Mouse (Mus musculus) monocyte, adult 5-6 weeks (primary cell): ENCODE results near the gene Specc1. TPM values are rescaled to one million over a fixed set of nuclear protein-coding genes. Genes with fewer than 3 reads are reported as not detected.

Experiments
- ATAC-seq: fragments of 153-309, 156-312 bp; replicated peaks from 2 replicates; pipeline ENCODE4 v1.8.0; 2017; ENCODE audit warnings: mild to moderate bottlenecking; ENCODE audit not compliant: low TSS enrichment, insufficient number of reproducible peaks, severe bottlenecking, poor library complexity, low FRiP score
- total RNA-seq: library from RNA; stranded (forward); fragments of 200-1000, 200-491, 200-594 nt; gene quantifications from 3 replicates; pipeline ENCODE4 v1.2.3, GENCODE M21; 2017

Specc1 gene
- total RNA-seq, 1 experiment from 2014 or later: 41.1 TPM

DNA sequence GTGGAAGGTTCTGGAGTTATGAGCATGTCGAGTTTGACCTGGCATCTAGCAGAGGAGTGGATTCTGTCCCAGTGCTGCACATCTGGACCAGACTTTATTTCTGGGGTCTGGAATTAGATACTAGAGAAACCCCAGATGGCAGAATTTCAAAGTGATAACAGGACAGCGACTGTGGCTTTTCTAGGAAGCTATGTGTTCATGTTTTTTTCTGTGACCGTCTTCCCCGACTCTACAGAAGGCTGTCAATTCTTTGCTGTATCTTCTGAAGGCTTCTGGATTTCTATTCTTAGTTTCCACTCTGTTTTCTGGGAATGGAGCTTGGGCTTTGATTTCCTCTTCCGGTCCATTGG, 49.3 kb downstream of the Specc1 start:
- ATAC-seq: no peak

DNA sequence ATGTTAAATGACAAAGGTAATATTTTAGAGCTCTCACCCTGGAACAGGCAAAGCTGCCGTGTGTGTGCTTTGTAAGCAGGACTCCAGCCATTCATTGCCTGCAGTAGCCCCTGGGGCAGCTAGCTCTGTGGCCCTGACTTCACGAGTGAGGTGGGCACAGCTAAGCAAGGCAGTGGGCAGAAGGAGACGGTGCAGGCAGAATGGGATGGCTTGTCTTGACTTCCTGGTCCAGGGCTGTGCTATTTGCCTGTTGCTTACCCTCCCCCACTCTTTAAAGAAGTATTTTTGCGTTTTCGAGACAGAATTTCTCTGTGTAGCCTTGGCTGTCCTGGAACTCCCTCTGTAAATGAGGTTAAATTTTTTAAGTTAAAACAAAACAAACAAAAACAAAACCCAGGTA, 50.1 kb downstream of the Specc1 start:
- no peak for ATAC-seq

- no peak for ATAC-seq
These were observed 51.4 kb downstream of the Specc1 start for GRCm38 (mm10) chr11:62007984-62008383.

- ATAC-seq: no peak
These were observed 54.2 kb downstream of the Specc1 start for GRCm38 (mm10) chr11:62010625-62011231.

DNA sequence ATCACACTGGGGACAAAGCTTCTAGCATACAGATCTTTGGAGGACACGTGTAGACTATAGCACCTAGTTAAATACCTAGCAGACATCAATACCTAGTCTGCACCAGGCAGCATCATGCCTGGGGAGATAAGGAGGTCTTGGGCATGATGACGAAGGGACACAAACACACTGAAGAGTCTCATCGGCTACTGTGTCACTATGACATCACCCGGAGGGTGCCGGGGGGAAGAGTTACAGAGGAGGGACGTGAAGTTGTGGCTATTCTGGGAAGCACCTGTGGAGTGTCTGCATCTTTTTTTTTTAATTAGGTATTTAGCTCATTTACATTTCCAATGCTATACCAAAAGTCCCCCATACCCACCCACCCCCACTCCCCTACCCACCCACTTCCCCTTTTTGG, 55.5 kb downstream of the Specc1 start:
- ATAC-seq: no peak

DNA sequence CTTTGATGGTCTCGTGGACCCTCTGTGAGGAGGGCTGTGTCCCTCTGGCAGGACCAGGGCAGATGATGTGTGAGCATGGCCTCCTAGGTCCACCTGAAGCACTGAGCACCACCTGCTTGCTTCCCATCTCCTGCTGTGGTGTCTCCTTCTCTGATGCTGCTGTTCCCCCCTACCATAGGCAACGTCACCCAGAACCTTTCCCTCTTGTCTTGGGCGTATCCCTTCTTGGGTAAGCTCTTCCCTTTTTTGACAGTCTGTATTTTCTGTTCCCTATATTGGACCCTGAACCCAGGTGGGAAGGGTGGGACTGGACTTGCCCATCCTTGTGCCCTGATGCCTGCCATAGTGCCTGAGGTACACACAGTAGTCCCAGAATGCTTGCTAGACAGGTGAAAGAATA, 56.9 kb downstream of the Specc1 start:
- ATAC-seq: peak; percentile 78

GRCm38 (mm10) chr11:62015071-62015654, 58.6 kb downstream of the Specc1 start:
- no peak for ATAC-seq

DNA sequence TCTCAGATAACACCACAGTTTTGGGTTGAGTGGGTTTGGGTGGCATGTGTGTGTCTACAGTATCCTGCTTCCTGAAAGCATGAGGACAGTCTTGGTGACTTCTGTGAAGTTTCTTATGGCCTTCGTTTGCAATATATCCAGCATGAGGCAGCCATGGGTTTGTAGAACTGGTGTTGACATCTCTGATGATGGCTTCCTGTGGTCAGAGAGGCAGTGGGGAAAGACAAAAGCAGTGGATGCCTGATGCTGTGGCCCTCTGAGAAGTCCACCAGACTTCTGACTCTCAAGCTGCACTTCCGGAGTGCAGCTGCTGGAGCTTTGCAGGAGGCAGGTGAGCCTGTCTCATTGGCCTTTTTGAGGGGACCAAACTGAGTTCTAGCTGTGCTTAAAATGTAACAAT, 60.4 kb downstream of the Specc1 start:
- no peak for ATAC-seq

GRCm38 (mm10) chr11:62018315-62019205, 62.0 kb downstream of the Specc1 start:
- no peak for ATAC-seq

GRCm38 (mm10) chr11:62019857-62020256, 63.3 kb downstream of the Specc1 start:
- ATAC-seq: no peak

DNA sequence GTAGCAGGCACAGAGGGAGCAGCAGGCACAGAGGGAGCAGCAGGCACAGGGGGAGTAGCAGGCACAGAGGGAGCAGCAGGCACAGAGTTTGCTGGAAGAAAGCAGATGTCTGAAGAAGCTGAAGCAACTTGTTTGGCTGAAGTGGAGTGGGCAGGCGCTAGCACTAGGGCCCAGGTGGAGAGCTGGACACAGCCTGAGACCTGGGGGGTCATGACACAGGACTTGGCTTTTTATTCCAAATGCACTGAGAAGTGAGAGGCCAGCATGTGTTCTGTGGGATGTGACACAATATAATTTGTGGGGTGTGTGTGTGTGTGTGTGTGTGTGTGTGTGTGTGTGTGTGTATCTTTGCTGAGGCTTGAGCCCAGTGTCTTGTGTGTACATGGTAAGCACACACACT, 64.3 kb downstream of the Specc1 start:
- no peak for ATAC-seq

DNA sequence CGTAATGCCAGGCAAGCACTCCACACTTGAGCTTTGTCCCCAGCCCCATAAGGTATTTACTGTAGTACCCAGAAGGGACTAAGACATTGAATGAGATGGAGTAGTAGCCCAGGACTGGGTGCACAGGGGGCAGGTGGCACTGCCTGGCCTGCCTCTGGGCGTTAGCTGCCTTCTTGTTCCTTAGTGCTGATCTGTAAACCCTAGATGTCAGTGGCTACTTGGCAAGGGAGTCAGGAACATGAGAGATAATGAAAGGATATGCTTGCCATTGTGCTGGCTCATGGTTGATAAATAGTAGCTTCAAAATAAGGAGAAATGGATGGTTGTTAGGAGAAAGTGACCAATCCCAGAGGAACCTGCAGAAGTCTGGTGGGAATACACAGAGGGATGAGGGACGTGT, 65.5 kb downstream of the Specc1 start:
- ATAC-seq: no peak

- ATAC-seq: no peak
These were observed 66.3 kb downstream of the Specc1 start for GRCm38 (mm10) chr11:62022718-62023493.

GRCm38 (mm10) chr11:62023494-62024233, 67.1 kb downstream of the Specc1 start:
- ATAC-seq: no peak

DNA sequence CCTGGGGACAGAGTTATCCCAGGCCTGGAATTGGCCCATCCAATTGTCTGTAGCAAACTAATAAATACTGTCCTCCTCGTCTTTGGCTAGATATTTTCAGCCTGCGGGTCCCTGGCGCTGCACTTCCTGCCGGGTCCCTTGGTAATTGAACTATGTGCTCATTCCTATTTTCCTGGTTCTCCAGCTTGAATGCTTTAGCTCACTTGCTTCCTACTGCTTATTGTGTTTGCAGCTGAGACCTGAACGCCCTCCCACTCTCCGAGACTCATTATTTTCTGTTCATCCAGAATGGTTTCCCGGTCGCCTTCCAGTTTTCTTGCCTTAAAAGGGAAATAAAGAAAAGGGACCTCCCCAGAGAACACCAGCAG, 67.7 kb downstream of the Specc1 start:
- no peak for ATAC-seq

DNA sequence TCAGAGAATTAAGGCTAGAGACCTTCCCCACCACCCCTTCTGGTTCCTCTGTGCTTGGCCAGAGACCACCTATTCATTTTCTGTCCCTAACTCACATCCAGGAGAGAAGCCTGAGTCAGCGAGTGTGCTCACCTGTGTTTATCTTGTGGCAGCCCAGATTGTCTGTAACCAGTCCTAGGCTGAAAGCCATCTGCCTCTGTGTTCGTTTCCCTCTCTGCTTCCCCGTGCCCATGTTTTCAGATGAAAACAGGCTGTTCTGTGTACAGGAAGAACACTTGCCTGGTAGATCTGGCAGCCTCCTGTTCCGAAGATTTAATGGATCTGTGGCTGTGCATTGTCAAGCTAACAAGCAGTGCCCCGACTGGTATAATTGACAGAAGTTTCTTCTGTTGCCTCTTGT, 68.4 kb downstream of the Specc1 start:
- no peak for ATAC-seq

DNA sequence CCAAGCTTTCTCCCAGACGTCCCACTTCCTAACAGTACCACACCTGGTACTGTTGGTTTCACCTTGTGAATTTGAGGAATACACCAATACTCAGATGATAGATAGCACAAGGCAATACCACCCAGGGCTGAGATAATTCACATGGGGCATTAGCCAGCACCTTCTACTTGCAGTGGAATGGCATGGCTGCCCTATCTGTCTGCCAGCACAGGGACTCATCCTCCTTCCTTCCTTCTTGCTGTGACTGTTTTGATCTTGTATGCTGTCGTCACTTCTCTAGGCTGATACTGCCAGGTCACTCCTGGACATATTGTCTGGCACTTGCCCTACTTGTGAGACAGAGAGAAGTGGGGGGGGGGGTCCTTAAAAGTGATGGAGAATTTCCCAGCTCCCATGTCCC, 69.2 kb downstream of the Specc1 start:
- no peak for ATAC-seq

DNA sequence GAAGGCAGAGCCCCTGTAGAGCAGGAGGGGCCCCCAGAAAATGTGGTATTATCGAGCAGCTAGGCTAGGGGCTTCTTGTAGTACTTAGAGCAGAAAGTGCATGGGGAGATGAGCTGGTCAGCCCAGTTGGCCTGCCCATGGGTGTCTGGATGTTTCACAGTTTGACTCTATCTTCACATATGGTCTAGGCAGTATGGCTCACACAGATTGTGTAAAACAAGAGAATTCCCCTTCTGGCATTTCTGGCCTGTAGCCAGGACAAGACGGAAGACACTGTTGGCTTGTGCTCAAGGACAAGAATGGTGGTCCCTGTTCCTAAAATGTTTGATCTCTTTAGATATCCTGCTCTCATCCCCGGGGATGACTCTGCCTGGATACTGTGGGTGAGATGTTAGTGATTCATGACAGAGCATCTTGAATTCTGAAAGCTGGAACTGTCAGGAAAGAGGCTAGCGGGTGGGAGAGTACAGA, 69.8 kb downstream of the Specc1 start:
- ATAC-seq: no peak

- ATAC-seq: no peak
These were observed 70.7 kb downstream of the Specc1 start for GRCm38 (mm10) chr11:62027271-62027670.
